Mouse (Mus musculus) hindbrain, embryonic 11.5 days (tissue): ENCODE results near the gene Pigs. TPM values are rescaled to one million over a fixed set of nuclear protein-coding genes. Genes with fewer than 3 reads are reported as not detected.

Experiments
- ATAC-seq: fragments of 200-750 bp; cut with Nextera tagmentation; 2 replicates; pipeline ENCODE4 v1.8.0; 2017; ENCODE audit warnings: mild to moderate bottlenecking, moderate TSS enrichment, moderate library complexity; ENCODE audit not compliant: low FRiP score
- DNase-seq: peaks from one replicate; pipeline ENCODE4 v3.0.0-alpha.2; 2015; ENCODE audit warnings: low spot score
- H3K27ac ChIP-seq: fragments of 300-500 bp; sonication (generic); 2 replicates; pipeline ENCODE4 v1.5.1; 2014; ENCODE audit warnings: mild to moderate bottlenecking, low read depth, low read length
- H3K27me3 ChIP-seq: fragments of 300-500 bp; sonication (generic); 2 replicates; pipeline ENCODE4 v1.6.1; 2014; ENCODE audit warnings: mild to moderate bottlenecking, low read length, moderate library complexity, mixed read lengths; ENCODE audit not compliant: control insufficient read depth, insufficient read depth
- H3K36me3 ChIP-seq: fragments of 300-500 bp; sonication (generic); 2 replicates; pipeline ENCODE4 v1.6.1; 2014; ENCODE audit warnings: mild to moderate bottlenecking, low read length, moderate library complexity, mixed read lengths; ENCODE audit not compliant: control insufficient read depth, insufficient read depth
- H3K4me1 ChIP-seq: fragments of 300-500 bp; sonication (generic); replicated peaks from 2 replicates; pipeline ENCODE4 v1.6.1; 2014; ENCODE audit warnings: low read length, mixed read lengths; ENCODE audit not compliant: control insufficient read depth, insufficient read depth
- H3K4me2 ChIP-seq: fragments of 300-500 bp; sonication (generic); replicated peaks from 2 replicates; pipeline ENCODE4 v1.6.1; 2014; ENCODE audit warnings: mild to moderate bottlenecking, low read depth, low read length
- H3K4me3 ChIP-seq: fragments of 300-500 bp; sonication (generic); 2 replicates; pipeline ENCODE4 v1.5.1; 2014; ENCODE audit warnings: low read depth, low read length
- H3K9ac ChIP-seq: fragments of 300-500 bp; sonication (generic); 2 replicates; pipeline ENCODE4 v1.6.1; 2014; ENCODE audit warnings: low read depth, low read length
- H3K9me3 ChIP-seq: fragments of 300-500 bp; sonication (generic); 2 replicates; pipeline ENCODE4 v1.6.1; 2016; ENCODE audit warnings: low read length; ENCODE audit not compliant: control insufficient read depth
- WGBS: fragments of 180-500 bp; shearing (Covaris S2); extraction: QIAGEN DNeasy Blood & Tissue Kit; methylation state at CpG from one replicate; pipeline ENCODE4 v1.1.7; 2014; 5-methylcytosine and 5-hydroxymethylcytosine counted together
- polyA plus RNA-seq: library from polyadenylated mRNA; unstranded; fragments of >200 nt; fragmentation: Nextera tagmentation; extraction: Ambion mirVana; gene quantifications from 2 replicates; pipeline ENCODE4 v1.2.1, GENCODE M21; 2014

The Pigs gene
- 49.4 and 54.2 TPM in 2 replicates for polyA plus RNA-seq

DNA sequence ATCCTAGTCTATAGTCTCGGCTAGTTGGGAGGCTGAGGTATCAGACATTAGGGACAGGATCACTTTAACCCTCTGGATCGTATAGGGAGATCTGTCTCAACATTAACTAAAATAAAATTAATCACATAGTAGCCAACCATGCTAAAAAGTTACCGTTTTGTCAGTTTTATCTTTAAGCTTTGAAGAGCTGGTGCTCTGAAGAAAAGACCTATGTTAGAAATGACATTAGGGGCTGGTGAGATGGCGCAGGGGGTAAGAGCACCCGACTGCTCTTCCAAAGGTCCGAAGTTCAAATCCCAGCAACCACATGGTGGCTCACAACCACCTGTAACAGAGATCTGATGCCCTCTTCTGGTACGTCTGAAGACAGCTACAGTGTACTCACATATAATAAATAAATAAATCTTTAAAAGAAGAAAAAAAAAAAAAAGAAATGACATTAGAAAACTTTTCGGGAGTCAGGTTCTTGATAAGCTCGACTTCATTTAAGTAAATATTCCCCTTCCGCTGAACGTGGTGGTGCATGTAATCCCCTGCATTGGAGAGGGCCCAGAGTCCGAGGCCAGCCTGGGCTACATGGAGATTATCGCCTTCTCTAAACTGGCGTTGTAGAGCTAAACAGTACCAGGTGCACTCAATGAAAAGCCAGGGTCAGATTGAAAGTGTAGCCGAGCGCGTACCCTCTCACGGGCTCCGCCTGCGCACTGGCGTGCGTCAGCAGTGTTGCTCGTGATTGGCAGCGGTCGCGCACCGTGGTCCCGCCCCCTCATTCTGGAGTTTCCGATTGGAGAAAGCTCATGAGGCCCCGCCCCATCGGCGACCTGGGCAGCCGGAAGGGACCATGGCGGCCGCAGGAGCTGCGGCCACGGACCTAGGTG is at the start of gene Pigs:
Pigs (plus strand) TSS at position 782 of the 878 bp plus-strand sequence.
- DNase-seq (peak; percentile 96), ATAC-seq (peak; percentile 95)
- peak within 1 kb of the TSS; percentile 77 for H3K4me2 ChIP-seq
- H3K4me3 ChIP-seq = peak within 1 kb of the TSS; percentile 64
- no peaks in the 10 kb centered on the region for H3K9me3 ChIP-seq
- H3K27me3 ChIP-seq = no peaks in the 10 kb centered on the region
- 0 out of 2 replicates have a peak, but pooled peaks cover 3% of the 10 kb centered on the region for H3K4me1 ChIP-seq
- peak within 1 kb of the TSS; percentile 82 for H3K9ac ChIP-seq
- no peaks in the 10 kb centered on the region; the same call in 1 of the 2 replicates for H3K36me3 ChIP-seq
- no peak within 1 kb of the TSS for H3K27ac ChIP-seq
- 14% methylated on average over 37 of the region's 37 CpGs for WGBS

DNA sequence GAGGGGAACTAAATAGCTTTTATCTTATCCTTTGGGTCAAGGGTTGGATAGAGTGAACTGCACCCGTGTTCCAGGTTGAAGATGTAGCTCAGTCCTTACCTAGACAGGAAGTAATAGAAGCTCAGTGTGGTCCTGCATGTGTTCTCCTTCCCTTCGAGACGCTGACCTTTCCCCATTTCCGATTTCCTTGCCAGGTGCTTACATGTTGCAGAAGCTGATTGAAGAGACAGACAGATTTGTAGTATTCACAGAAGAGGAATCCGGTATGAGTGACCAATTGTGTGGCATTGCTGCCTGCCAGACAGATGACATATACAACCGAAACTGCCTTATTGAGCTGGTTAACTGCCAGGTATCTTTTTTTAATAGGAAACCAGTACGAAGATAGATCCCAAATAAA is 49.4 kb upstream of the Pigs start:
- DNase-seq (no peak), ATAC-seq (no peak)
- Histone ChIP-seq H3K9ac (no peak overlapping the region), H3K4me3 (no peak overlapping the region), H3K27ac (no peak overlapping the region), H3K4me2 (no peak overlapping the region), H3K4me1 (no peaks in the 10 kb centered on the region), H3K36me3 (0 out of 2 replicates have a peak, but pooled peaks cover 13% of the 10 kb centered on the region), H3K9me3 (no peaks in the 10 kb centered on the region), H3K27me3 (no peaks in the 10 kb centered on the region)
- 89% methylated on average over 7 of the region's 7 CpGs for WGBS

DNA sequence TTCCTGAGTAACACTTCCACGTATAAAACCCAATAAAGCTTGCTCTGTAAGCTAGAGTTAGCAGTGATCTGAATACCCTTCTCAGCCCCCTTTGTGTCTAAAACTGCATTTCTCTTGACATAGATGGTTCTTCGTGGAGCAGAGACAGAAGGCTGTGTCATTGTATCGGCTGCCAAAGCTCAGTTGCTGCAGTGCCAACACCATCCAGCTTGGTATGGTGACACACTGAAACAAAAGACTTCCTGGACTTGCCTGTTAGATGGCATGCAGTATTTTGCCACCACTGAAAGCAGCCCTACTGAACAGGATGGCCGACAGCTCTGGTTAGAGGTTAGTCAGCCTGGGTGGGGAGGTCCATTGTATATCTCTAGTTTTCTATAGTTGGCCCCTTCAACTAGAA is 48.6 kb upstream of the Pigs start:
- no peaks in the 10 kb centered on the region for H3K27me3 ChIP-seq
- H3K36me3 ChIP-seq = 0 out of 2 replicates have a peak, but pooled peaks cover 13% of the 10 kb centered on the region
- H3K4me2 ChIP-seq = no peak overlapping the region
- H3K4me3 ChIP-seq = no peak overlapping the region
- H3K9me3 ChIP-seq = no peaks in the 10 kb centered on the region
- no peak overlapping the region for H3K9ac ChIP-seq
- no peak for DNase-seq
- no peaks in the 10 kb centered on the region for H3K4me1 ChIP-seq
- no peak overlapping the region for H3K27ac ChIP-seq
- 92% methylated on average over 4 of the region's 4 CpGs for WGBS
- no peak for ATAC-seq

DNA sequence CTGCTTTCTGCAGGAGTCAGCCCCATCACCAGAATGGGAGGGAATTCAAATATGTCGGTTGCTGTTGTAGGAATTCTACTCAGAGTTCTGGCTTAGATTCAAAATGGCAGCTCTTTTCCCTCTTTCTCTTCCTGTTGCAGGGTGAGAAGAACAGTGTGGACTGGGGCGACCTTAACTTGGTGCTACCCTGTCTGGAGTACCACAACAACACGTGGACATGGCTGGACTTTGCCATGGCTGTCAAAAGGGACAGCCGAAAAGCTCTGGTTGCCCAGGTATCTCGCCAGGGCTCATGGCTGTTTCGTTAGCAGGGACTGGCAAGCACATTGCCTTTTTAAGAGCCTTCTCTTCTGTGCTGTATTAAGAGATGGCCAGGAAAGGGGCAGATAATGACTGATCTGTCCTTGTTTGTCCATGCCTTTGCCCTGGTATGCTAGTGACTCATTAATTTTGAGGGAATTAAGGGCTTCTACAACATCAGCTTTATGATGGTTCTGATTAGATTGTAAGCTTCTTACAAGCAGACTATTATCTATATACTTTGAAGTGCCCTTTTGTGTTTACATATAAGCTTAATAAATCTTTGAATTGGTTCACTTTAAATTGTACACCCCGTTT is 39.0 kb upstream of the Pigs start:
- no peak for ATAC-seq
- H3K36me3 ChIP-seq = peaks cover 26% of the 10 kb centered on the region
- no peak overlapping the region for H3K4me3 ChIP-seq
- 88% methylated on average over 7 of the region's 7 CpGs for WGBS
- H3K27ac ChIP-seq = no peak overlapping the region
- H3K27me3 ChIP-seq = no peaks in the 10 kb centered on the region
- H3K4me1 ChIP-seq = no peaks in the 10 kb centered on the region
- no peaks in the 10 kb centered on the region for H3K9me3 ChIP-seq
- H3K4me2 ChIP-seq = no peak overlapping the region
- DNase-seq = no peak
- H3K9ac ChIP-seq = no peak overlapping the region

DNA sequence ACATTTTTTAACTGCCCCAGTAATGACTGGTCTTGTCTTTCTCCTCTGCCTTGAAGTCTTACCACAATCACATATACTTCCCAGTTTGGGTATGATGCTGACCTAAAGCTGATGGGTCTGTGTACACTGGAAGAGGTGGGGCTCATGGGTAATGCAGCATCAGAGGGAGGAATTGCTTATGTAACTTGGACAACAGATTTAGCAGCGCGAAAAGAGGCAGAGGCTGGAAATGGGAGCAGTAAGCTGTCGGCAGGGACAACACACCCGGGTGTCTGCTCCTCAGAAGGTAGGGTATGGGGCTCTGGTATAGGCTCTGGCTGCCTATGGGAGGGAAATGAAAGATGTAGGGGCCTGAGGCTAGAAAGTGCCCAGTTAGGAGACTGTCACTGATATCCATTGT is 37.6 kb upstream of the Pigs start, which contains the start of gene BC030499:
BC030499 (plus strand) TSS at position 188 of the 400 bp plus-strand sequence.
- no peak within 1 kb of the TSS for H3K27ac ChIP-seq
- ATAC-seq (no peak), DNase-seq (no peak)
- H3K9me3 ChIP-seq = no peaks in the 10 kb centered on the region
- H3K9ac ChIP-seq = no peak within 1 kb of the TSS
- 95% methylated on average over 4 of the region's 4 CpGs for whole genome bisulfite sequencing
- H3K4me1 ChIP-seq = no peaks in the 10 kb centered on the region
- H3K36me3 ChIP-seq = peaks cover 20% of the 10 kb centered on the region; the same call in 1 of the 2 replicates
- H3K27me3 ChIP-seq = no peaks in the 10 kb centered on the region
- H3K4me3 ChIP-seq = no peak within 1 kb of the TSS
- H3K4me2 ChIP-seq = no peak within 1 kb of the TSS

DNA sequence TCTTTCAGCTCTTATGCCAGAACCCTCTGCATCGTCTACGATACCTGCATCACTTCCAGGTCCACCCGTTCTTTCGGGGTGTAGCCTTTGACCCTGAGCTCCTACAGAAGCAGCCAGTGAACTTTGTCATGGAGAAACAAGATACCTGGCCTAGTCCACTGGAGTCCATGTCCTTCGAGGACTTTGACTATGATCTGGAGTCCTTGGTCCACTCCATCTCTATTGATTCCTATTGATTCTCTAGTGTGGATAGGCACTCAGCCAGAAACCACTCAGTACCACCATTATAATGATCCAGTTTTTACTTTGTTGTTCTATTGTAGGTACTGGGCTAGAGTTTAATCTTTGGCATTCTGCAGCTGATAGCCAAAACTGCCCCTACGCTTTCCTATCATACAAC is 33.6 kb upstream of the Pigs start:
- H3K36me3 ChIP-seq = peaks cover 4% of the 10 kb centered on the region; the same call in 1 of the 2 replicates
- H3K27ac ChIP-seq = no peak overlapping the region
- no peak for ATAC-seq
- no peak overlapping the region for H3K4me2 ChIP-seq
- H3K9me3 ChIP-seq = no peaks in the 10 kb centered on the region
- WGBS = 97% methylated on average over 6 of the region's 6 CpGs
- no peaks in the 10 kb centered on the region for H3K4me1 ChIP-seq
- DNase-seq = no peak
- H3K9ac ChIP-seq = no peak overlapping the region
- no peaks in the 10 kb centered on the region for H3K27me3 ChIP-seq
- no peak overlapping the region for H3K4me3 ChIP-seq

DNA sequence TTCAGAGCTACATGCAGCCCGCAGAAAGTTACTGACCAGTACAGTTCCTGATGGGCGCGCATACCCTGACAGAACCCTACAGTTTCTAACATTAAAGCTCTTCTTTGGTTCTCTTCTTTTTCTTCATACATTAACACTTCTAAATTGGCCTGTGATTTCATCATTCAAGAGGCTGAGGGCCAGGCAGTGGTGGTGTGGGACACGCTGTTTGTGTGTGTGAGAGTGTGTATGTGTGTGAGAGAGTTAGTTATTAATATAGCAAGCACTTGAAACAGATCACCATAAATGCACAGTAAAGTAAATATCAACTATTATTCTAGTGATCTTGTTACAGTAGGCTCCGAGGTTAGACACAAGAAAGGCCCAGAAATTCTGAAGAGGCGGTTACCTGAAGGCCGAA is 27.3 kb upstream of the Pigs start:
- no peaks in the 10 kb centered on the region for H3K4me1 ChIP-seq
- DNase-seq = no peak
- peak overlapping the region; percentile 79 for H3K4me3 ChIP-seq
- H3K4me2 ChIP-seq = peak overlapping the region; percentile 75
- H3K9ac ChIP-seq = 0 out of 2 replicates have a peak overlapping the region, but pooled peaks have one; percentile 75
- whole genome bisulfite sequencing = 72% methylated on average over 7 of the region's 7 CpGs
- peaks cover 9% of the 10 kb centered on the region for H3K36me3 ChIP-seq
- H3K9me3 ChIP-seq = no peaks in the 10 kb centered on the region
- 0 out of 2 replicates have a peak, but pooled peaks have one; percentile 7 for ATAC-seq
- H3K27ac ChIP-seq = no peak overlapping the region
- H3K27me3 ChIP-seq = no peaks in the 10 kb centered on the region

DNA sequence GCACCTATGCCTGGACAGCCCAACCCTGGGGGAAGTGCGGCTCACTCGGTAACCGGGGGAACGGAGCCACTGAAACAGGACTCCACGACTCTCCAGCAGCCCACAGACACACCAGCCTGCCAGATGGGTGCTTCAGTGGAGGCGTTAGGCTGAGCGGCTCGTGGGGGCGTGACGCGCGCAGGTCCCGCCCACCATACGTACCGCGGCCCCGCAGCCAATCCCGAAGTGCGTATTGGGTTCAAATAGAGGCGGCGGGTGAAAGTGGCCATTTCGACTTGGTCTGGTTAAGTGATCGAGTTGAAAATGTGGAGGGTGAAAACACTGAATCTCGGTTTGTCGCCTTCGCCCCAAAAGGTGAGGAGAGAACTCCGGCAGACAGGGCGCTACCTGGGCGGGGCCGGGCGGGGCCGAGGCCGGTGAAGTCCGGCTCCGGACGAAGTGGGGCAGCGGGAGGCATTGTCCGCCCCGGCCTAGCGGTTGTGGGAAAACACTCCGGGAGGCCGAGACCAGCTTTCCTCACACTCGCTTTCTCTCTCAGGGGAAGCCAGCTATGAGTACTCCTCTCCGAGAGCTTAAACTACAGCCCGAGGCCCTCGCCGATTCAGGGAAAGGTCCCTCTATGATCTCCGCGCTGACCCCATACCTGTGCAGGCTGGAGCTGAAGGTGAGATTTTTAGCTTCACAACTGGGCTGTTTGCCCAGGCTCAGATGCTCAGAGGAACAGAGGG is 26.7 kb upstream of the Pigs start, which contains the start of gene Spag5:
Spag5 (plus strand) TSS at position 173 of the 728 bp plus-strand sequence.
- WGBS = under 1% methylated on average over 49 of the region's 49 CpGs
- H3K4me3 ChIP-seq = peak within 1 kb of the TSS; percentile 79
- 0 out of 2 replicates have a peak within 1 kb of the TSS, but pooled peaks have one; percentile 6 for H3K27ac ChIP-seq
- H3K4me1 ChIP-seq = no peaks in the 10 kb centered on the region
- peak; percentile 97 for ATAC-seq
- peaks cover 9% of the 10 kb centered on the region for H3K36me3 ChIP-seq
- peak within 1 kb of the TSS; percentile 75 for H3K9ac ChIP-seq
- H3K4me2 ChIP-seq = peak within 1 kb of the TSS; percentile 75
- DNase-seq = peak; percentile 94
- no peaks in the 10 kb centered on the region for H3K9me3 ChIP-seq
- no peaks in the 10 kb centered on the region for H3K27me3 ChIP-seq
